Mouse (Mus musculus) erythroblast, embryonic 14.5 days (primary cell): ENCODE results near the gene Zbtb7b. TPM values are rescaled to one million over a fixed set of nuclear protein-coding genes. Genes with fewer than 3 reads are reported as not detected.

ENCODE experiments used
- H3K27me3 ChIP-seq: 2 replicates; pipeline ENCODE4 v1.6.1; 2012; ENCODE audit warnings: inconsistent platforms; ENCODE audit not compliant: control insufficient read depth
- H3K36me3 ChIP-seq: 2 replicates; pipeline ENCODE4 v1.6.1; 2012; ENCODE audit warnings: mild to moderate bottlenecking, inconsistent platforms; ENCODE audit not compliant: control insufficient read depth
- H3K4me1 ChIP-seq: 2 replicates; pipeline ENCODE4 v1.6.1; 2012; ENCODE audit warnings: inconsistent platforms; ENCODE audit not compliant: control insufficient read depth
- H3K4me3 ChIP-seq: replicated peaks from 2 replicates; pipeline ENCODE3; 2012; ENCODE audit warnings: moderate library complexity, mild to moderate bottlenecking, inconsistent platforms
- H3K9me3 ChIP-seq: 2 replicates; pipeline ENCODE4 v1.6.1; 2012; ENCODE audit warnings: low read length, inconsistent platforms, mixed read lengths; ENCODE audit not compliant: control insufficient read depth
- GATA1 ChIP-seq: IDR thresholded peaks from 2 replicates; pipeline ENCODE4 v1.6.1; 2012; ENCODE audit warnings: low read length, inconsistent platforms, mixed read lengths
- TAL1 ChIP-seq: IDR thresholded peaks from 3 replicates; pipeline ENCODE4 v1.6.1; 2012; ENCODE audit warnings: low read length, inconsistent platforms, mixed read lengths
- polyA plus RNA-seq: library from polyadenylated mRNA; stranded (reverse); fragments of >175 nt; gene quantifications from 2 replicates; pipeline ENCODE4 v1.2.3, GENCODE M21; 2012

Gene Zbtb7b
- polyA plus RNA-seq, 1 experiment, result 0.38 TPM

- Histone ChIP-seq H3K4me1 (peaks cover 84% of the 10 kb centered on the region), H3K36me3 (peaks cover 81% of the 10 kb centered on the region), H3K9me3 (no peaks in the 10 kb centered on the region), H3K27me3 (no peaks in the 10 kb centered on the region), H3K4me3 (peak overlapping the region; percentile 55)
- peak; percentile 55; the same call in 2 of the 3 replicates for TF ChIP-seq TAL1
- 0 out of 2 replicates have a peak, but pooled peaks have one; percentile 8 for TF ChIP-seq GATA1
These were observed 31.3 kb upstream of the Zbtb7b start for GRCm38 (mm10) chr3:89425876-89426275.

DNA sequence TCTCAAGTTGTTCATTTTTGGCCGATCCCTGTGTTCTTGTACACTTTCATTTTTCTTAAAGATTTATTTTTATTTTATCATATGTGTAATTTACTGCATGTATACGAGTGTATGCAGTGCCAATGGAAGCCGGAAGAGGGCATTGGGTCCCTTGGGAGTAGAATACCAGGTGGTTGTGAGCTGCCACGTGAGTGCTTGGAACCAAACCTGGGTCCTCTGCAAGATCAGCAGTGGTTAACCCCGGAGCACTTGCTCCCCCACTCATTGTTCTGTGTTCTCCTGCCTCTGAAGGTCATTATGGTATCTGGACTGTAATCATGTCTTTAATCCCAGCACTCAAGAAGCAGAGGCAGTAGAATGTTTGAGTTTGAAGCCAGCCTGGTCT is 30.6 kb upstream of the Zbtb7b start:
- Histone ChIP-seq H3K36me3 (peaks cover 85% of the 10 kb centered on the region), H3K27me3 (no peaks in the 10 kb centered on the region), H3K9me3 (no peaks in the 10 kb centered on the region), H3K4me1 (peaks cover 82% of the 10 kb centered on the region), H3K4me3 (peak overlapping the region; percentile 55)
- TF ChIP-seq GATA1, result no peak
- no peak for TF ChIP-seq TAL1

- Histone ChIP-seq H3K9me3 (no peaks in the 10 kb centered on the region), H3K27me3 (no peaks in the 10 kb centered on the region), H3K4me3 (peak overlapping the region; percentile 55), H3K4me1 (peaks cover 83% of the 10 kb centered on the region), H3K36me3 (peaks cover 82% of the 10 kb centered on the region)
- TF ChIP-seq GATA1, result no peak
- no peak for TF ChIP-seq TAL1
These were observed 30.0 kb upstream of the Zbtb7b start for GRCm38 (mm10) chr3:89424416-89425140.

DNA sequence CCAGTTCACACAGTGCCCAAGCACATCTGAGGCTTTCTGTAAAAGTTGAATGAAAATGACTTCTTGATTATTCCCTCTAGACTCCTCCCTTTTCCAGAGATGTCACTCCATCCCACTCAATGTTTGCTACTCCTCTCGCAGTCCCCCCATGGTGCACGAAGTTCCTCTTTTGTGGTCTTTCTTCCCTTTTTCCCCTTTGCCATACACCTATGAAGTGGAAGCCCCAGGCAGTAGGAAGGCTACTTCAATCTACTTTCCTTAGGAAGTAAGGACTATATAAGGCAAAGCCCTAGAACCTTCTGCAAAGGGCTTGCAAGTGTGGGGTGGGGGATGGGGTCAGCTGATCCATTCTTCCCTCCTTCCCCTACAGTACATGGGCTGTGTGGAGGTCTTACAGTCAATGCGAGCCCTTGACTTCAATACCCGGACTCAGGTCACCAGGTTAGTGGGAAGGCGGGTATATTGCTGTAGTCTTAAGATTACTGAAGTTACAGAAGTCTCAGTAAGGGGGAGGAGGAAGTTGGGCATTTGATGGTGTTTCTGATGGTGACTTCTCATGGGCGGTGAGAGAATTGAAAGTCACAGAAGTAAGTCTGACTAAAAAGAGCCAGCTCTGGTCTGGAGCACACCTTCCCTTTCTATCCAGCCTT is 28.1 kb upstream of the Zbtb7b start:
- Histone ChIP-seq H3K27me3 (no peaks in the 10 kb centered on the region), H3K36me3 (peaks cover 66% of the 10 kb centered on the region), H3K4me3 (peak overlapping the region; percentile 71), H3K4me1 (peaks cover 86% of the 10 kb centered on the region), H3K9me3 (no peaks in the 10 kb centered on the region)
- TF ChIP-seq TAL1 (no peak), GATA1 (no peak)

DNA sequence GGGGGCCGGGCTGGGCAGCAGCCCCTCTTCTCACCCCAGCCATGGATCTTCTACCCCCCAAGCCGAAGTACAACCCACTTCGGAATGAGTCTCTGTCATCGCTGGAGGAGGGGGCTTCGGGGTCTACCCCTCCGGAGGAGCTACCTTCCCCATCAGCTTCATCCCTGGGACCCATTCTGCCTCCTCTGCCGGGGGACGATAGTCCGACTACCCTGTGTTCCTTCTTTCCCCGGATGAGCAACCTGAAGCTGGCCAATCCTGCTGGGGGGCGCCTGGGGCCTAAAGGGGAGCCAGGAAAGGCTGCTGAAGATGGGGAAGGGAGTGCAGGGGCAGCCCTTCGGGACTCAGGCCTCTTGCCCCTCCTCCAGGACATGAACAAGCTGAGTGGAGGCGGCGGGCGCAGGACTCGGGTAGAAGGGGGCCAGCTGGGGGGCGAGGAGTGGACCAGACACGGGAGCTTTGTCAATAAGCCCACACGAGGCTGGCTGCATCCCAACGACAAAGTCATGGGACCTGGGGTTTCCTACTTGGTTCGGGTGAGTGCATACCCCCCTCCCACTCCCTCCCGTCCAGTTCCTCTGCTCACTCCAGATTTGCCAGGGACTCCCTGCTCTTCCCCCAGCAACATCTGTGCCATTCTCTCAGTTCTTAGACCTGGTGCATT is 27.4 kb upstream of the Zbtb7b start:
- H3K9me3 ChIP-seq, result no peaks in the 10 kb centered on the region
- no peaks in the 10 kb centered on the region for H3K27me3 ChIP-seq
- H3K4me1 ChIP-seq, result peaks cover 84% of the 10 kb centered on the region
- peak overlapping the region; percentile 71 for H3K4me3 ChIP-seq
- TF ChIP-seq GATA1 (no peak), TAL1 (no peak)
- H3K36me3 ChIP-seq, result peaks cover 58% of the 10 kb centered on the region

DNA sequence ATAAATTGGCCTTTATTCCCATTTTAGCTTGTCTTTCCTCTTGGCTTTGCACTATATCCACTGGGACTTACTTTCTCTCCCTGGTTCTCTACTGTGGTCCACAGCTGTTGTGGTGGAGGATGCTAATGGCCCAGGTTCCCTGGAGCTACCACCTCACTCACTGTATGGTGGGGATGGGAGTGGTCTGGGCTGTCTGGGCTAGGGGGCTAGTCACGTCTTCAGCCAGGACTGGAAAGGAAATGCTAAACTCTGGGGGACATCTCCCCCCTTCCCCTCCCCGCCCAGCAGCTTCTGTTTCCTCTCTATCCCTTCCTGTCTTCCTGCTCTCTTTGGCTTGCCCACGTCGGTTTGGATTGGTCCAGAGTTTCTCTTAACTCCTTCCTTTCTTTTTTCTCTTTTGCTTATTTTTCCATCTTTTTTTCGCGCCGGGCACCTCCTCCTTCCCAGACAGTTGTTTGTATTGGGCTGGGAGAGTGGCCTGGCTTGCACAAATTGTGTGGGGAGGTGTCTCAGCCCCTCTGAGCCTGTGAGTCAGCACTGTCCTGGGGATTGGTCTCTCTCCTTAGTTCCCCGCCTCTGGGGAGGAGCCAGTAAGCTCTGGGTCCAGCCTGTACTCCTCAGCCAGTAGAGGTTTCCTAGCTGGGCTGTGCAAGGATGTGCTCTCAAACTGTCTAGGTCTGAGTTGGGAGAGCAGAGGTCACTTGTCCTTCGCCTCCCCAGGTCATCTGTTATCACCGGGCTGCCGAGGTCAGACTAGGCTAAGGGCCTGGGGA is 26.6 kb upstream of the Zbtb7b start:
- Histone ChIP-seq H3K4me3 (peak overlapping the region; percentile 71), H3K36me3 (peaks cover 58% of the 10 kb centered on the region)
- TF ChIP-seq TAL1 (no peak), GATA1 (no peak)

DNA sequence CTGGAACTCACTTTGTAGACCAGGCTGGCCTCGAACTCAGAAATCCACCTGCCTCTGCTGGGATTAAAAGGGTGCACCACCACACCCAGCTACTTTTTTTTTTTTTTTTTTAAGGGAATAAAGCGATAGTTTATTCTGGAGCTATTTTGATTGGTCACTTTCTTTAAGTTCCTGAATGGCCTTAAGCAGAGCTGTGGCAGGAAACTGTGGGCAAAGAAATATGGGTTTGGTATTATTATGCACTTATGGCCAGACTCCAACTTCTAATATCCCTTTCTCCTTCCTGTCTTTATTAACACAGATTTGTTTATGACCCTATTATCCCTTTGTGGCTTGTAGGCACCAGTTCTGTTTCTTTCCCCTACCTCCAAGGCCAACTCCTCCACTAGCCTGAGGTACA is 25.8 kb upstream of the Zbtb7b start:
- Histone ChIP-seq H3K27me3 (no peaks in the 10 kb centered on the region), H3K36me3 (peaks cover 58% of the 10 kb centered on the region), H3K4me1 (peaks cover 80% of the 10 kb centered on the region), H3K4me3 (peak overlapping the region; percentile 71), H3K9me3 (no peaks in the 10 kb centered on the region)
- TF ChIP-seq TAL1 (no peak), GATA1 (no peak)

More for the DNA sequence above, 26.6 kb upstream of the Zbtb7b start:
- no peaks in the 10 kb centered on the region for H3K27me3 ChIP-seq
- no peaks in the 10 kb centered on the region for H3K9me3 ChIP-seq
- H3K4me1 ChIP-seq, result peaks cover 84% of the 10 kb centered on the region

DNA sequence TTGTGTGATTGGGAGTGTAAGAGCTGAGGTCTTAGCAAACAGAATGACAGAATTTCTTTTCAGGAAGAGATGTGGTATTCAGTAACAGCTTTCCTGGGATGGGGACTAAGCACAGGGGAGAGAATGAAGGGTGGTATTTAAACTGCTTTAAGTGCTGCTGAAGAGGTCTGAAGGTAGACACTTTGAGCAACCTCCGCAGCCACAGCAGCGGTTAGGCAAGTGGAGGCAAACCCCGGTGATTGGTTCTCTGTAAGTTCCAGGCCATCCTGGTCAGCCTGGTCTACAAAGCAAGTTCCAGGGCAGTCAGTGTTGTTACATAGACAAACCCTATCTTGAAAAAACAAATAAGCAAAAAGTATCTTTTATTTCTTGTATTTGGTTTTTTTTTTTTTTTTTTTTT is 25.4 kb upstream of the Zbtb7b start:
- Histone ChIP-seq H3K4me1 (peaks cover 75% of the 10 kb centered on the region), H3K27me3 (no peaks in the 10 kb centered on the region), H3K36me3 (peaks cover 58% of the 10 kb centered on the region), H3K4me3 (peak overlapping the region; percentile 96), H3K9me3 (peaks cover under 1% of the 10 kb centered on the region)
- TF ChIP-seq GATA1 (no peak), TAL1 (no peak)

- Histone ChIP-seq H3K36me3 (peaks cover 58% of the 10 kb centered on the region), H3K27me3 (no peaks in the 10 kb centered on the region), H3K4me3 (peak overlapping the region; percentile 96), H3K9me3 (peaks cover 3% of the 10 kb centered on the region), H3K4me1 (peaks cover 71% of the 10 kb centered on the region)
- TF ChIP-seq GATA1 (no peak), TAL1 (no peak)
These were observed 25.0 kb upstream of the Zbtb7b start for GRCm38 (mm10) chr3:89419571-89419970.
